Mouse (Mus musculus) heart, adult 2 months (tissue): ENCODE measurements at regions not wholly inside any gene's neighbourhood (a gene's known extent, or its start where the extent isn't known, plus 50 kb on each side); places are given as distances from the start of the nearest gene placed in this dataset.

Source experiments
- DNase-seq, 2 experiments: peaks; one replicate each; pipeline ENCODE4 v3.0.0; 2021
- H3K27ac ChIP-seq: fragments of 200-600 bp; 2 replicates; pipeline ENCODE4 v1.8.1; 2022
- H3K27me3 ChIP-seq: fragments of 200-500 bp; 2 replicates; pipeline ENCODE4 v1.6.1; 2012; ENCODE audit warnings: mild to moderate bottlenecking, low read length, inconsistent platforms, mixed read lengths; ENCODE audit not compliant: control insufficient read depth, insufficient read depth
- H3K36me3 ChIP-seq: fragments of 200-500 bp; 2 replicates; pipeline ENCODE4 v1.6.1; 2012; ENCODE audit warnings: low read length, inconsistent platforms; ENCODE audit not compliant: control insufficient read depth, insufficient read depth
- H3K4me1 ChIP-seq: fragments of 200-500 bp; 2 replicates; pipeline ENCODE4 v1.6.1; 2011; ENCODE audit warnings: low read length; ENCODE audit not compliant: control insufficient read depth, insufficient read depth
- H3K4me3 ChIP-seq: fragments of 200-600 bp; 2 replicates; pipeline ENCODE4 v1.8.1; 2022
- H3K79me2 ChIP-seq: fragments of 200-500 bp; replicated peaks from 2 replicates; pipeline ENCODE4 v1.6.1; 2012; ENCODE audit warnings: mild to moderate bottlenecking, inconsistent platforms, low read length, moderate library complexity, mixed read lengths; ENCODE audit not compliant: control insufficient read depth, insufficient read depth
- H3K9ac ChIP-seq: fragments of 200-500 bp; 2 replicates; pipeline ENCODE4 v1.6.1; 2012; ENCODE audit warnings: low read depth, mild to moderate bottlenecking, control low read depth, inconsistent platforms, low read length, mixed read lengths
- CTCF ChIP-seq: fragments of 200-600 bp; IDR thresholded peaks from 2 replicates; pipeline ENCODE4 v1.8.1; 2022; ENCODE audit warnings: antibody characterized with exemption, mild to moderate bottlenecking, moderate library complexity
- EP300 ChIP-seq: fragments of 200-500 bp; IDR thresholded peaks from 2 replicates; pipeline ENCODE4 v1.6.1; 2011; ENCODE audit warnings: low read depth, low read length, control low read depth; ENCODE audit not compliant: insufficient read depth
- POLR2A ChIP-seq: fragments of 200-500 bp; IDR thresholded peaks from 2 replicates; pipeline ENCODE4 v1.6.1; 2011; ENCODE audit warnings: mild to moderate bottlenecking, low read depth, low read length, control low read depth; ENCODE audit not compliant: insufficient read depth
- WGBS: fragments of 180-500 bp; shearing (Covaris S2); methylation state at CpG from one replicate; pipeline ENCODE4 v1.1.7; 2018; 5-methylcytosine and 5-hydroxymethylcytosine counted together
- intact Hi-C: fragments of 180-260 bp; cut with DNase I; formaldehyde crosslinking; loops from one replicate; pipeline ENCODE4 v1.15.1; 2025

GRCm38 (mm10) chr2:107376891-107377290 lies 86.5 kb downstream of the Kcna4 start:
- H3K27ac ChIP-seq = no peak overlapping the region
- H3K36me3 ChIP-seq = no peaks in the 10 kb centered on the region
- no peak for DNase-seq
- no peak overlapping the region for H3K9ac ChIP-seq
- WGBS = 71% methylated on average over 3 of the region's 3 CpGs
- no peaks in the 10 kb centered on the region for H3K27me3 ChIP-seq
- TF ChIP-seq EP300 (no peak), POLR2A (no peak)
- intact Hi-C loops = no loop called here
- H3K79me2 ChIP-seq = no peaks in the 10 kb centered on the region
- H3K4me3 ChIP-seq = no peak overlapping the region
- H3K4me1 ChIP-seq = no peaks in the 10 kb centered on the region

- no peaks in the 10 kb centered on the region for H3K27me3 ChIP-seq
- H3K4me1 ChIP-seq = no peaks in the 10 kb centered on the region
- no peak overlapping the region for H3K9ac ChIP-seq
- WGBS = 52% methylated on average over 3 of the region's 3 CpGs
- DNase-seq = no peak
- intact Hi-C loops = no loop called here
- TF ChIP-seq POLR2A (no peak), CTCF (no peak), EP300 (no peak)
- H3K4me3 ChIP-seq = no peak overlapping the region
- H3K79me2 ChIP-seq = no peaks in the 10 kb centered on the region
- H3K27ac ChIP-seq = no peak overlapping the region
- H3K36me3 ChIP-seq = no peaks in the 10 kb centered on the region
Measured at GRCm38 (mm10) chr2:107392821-107393220, 102.4 kb downstream of the Kcna4 start.

GRCm38 (mm10) chr2:107400471-107400870 lies 110.0 kb downstream of the Kcna4 start:
- H3K27me3 ChIP-seq = no peaks in the 10 kb centered on the region
- WGBS = 5% methylated on average over 1 of the region's 1 CpGs
- TF ChIP-seq CTCF (no peak), EP300 (no peak)
- H3K36me3 ChIP-seq = no peaks in the 10 kb centered on the region
- H3K9ac ChIP-seq = no peak overlapping the region
- no peak overlapping the region for H3K4me3 ChIP-seq
- no peaks in the 10 kb centered on the region for H3K4me1 ChIP-seq
- peak in 1 of 2 experiments; percentile 12 for DNase-seq
- H3K27ac ChIP-seq = peak overlapping the region; percentile 36
- intact Hi-C loops = no loop called here
- no peaks in the 10 kb centered on the region for H3K79me2 ChIP-seq
